In the genomic region with DNA sequence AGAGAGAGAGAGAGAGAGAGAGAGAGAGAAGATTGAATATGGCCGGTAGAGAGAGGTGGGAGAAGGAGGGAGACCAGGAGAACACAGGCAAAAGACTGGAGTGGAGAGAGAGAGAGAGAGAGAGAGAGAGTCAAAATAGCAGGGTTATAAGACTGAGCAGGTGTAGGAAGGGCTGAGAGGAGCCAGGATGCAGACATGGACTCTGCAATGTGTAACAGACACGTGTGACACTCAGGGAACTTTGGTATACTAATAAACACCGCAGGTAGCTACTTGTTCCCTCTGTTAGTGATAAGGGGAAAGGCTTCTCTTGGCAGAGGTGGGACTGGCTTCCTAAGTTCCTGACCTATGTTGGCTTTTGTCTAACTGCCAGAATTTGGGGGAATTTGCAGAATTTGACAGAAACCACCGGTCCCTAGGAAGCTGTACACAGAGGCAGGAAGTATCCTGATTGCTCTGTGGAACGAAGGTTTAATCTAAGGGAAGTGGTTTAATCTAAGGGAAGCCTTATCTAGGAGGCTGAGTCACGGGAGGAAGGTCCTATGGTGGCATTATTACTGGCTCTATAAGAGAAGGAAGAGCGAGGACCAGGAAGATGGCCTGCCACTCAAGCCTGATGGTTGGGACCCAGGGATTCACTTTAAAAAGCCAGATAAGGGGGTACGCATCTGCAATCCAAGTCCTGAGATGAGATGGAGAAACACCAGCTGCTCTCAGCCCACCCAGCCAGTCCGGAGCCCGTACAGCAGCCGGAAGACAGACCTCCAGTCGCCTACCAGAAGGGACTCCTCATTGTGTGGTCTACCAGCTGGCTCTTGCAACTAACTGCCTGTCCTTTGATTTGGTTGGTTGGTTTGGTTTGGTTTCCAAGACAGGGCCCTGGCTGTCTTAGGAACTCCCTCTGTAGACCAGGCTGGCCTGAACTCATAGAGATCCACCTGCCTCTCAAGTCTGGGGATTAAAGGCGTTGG, we compare ENCODE assay signal across 8 mouse cellular contexts. TPM values are rescaled to one million over a fixed set of nuclear protein-coding genes. Genes with fewer than 3 reads are reported as not detected.
DNase-seq lines count a peak whose midpoint lies in the region; ATAC-seq lines count a peak whose summit lies in the region.

No protein-coding gene starts in this region.

- peak overlapping the region; percentile 41 for H3K4me3 ChIP-seq in limb, embryonic 15.5 days

- H3K36me3 ChIP-seq in limb, embryonic 15.5 days: no peaks in the 10 kb centered on the region

- ATAC-seq in limb, embryonic 15.5 days (ENCODE audit: insufficient number of reproducible peaks, low FRiP score, low TSS enrichment, low read depth): no peak
- no peak for ATAC-seq in megakaryocyte progenitor cell, adult 5-6 weeks (replicated peaks; ENCODE audit: poor library complexity)

- peaks cover 18% of the 10 kb centered on the region for H3K4me1 ChIP-seq in limb, embryonic 15.5 days

- no peaks in the 10 kb centered on the region for H3K27me3 ChIP-seq in limb, embryonic 15.5 days

- WGBS in limb, embryonic 15.5 days: 64% methylated on average over 13 of the region's 13 CpGs

- H3K27ac ChIP-seq in limb, embryonic 15.5 days: no peak overlapping the region; the same call in 1 of the 2 replicates

- DNase-seq in thymus, postnatal 0 days (ENCODE audit: low spot score): peak; percentile 58
- no peak for DNase-seq in thymus, postnatal 25 days
- peak; percentile 17 for DNase-seq in heart, postnatal 4 days
- DNase-seq in retina, embryonic 14.5 days (ENCODE audit: low spot score): peak; percentile 35
- DNase-seq in frontal cortex, postnatal 36 days (ENCODE audit: low spot score in 2 of 2): no peak
- no peak for DNase-seq in right cerebral cortex, postnatal 4 days

- no peaks in the 10 kb centered on the region for H3K9me3 ChIP-seq in limb, embryonic 15.5 days

- peak overlapping the region; percentile 87 for H3K4me2 ChIP-seq in limb, embryonic 15.5 days

- H3K9ac ChIP-seq in limb, embryonic 15.5 days: no peak overlapping the region

RNA-seq across cellular contexts. Expression of gene Mymx, which starts 27.3 kb away (rescaled TPM):
- polyA plus RNA-seq in thymus, postnatal 0 days (2015; fragmentation: Nextera tagmentation; extraction: Ambion mirVana): 1.5 and 1.7 TPM in 2 replicates
- total RNA-seq in heart, postnatal 4 days (2021): not detected
- 22.9 and 39.7 TPM in 2 replicates for polyA plus RNA-seq in limb, embryonic 15.5 days (2015; fragmentation: Nextera tagmentation; extraction: Ambion mirVana)
- not detected in 2 replicates for total RNA-seq in megakaryocyte progenitor cell, adult 5-6 weeks (2015)
- not detected in 2 replicates for total RNA-seq in megakaryocyte progenitor cell, adult 5-6 weeks (2017)

RNA-seq across cellular contexts. Expression of gene Slc29a1, which starts 29.8 kb away (rescaled TPM):
- polyA plus RNA-seq in thymus, postnatal 0 days (2015; fragmentation: Nextera tagmentation; extraction: Ambion mirVana): 243 and 252 TPM in 2 replicates
- total RNA-seq in heart, postnatal 4 days (2021): 10 to 100 TPM; 77.9 to 96.2 TPM
- 120 and 140 TPM in 2 replicates for polyA plus RNA-seq in limb, embryonic 15.5 days (2015; fragmentation: Nextera tagmentation; extraction: Ambion mirVana)
- 43.5 and 67.7 TPM in 2 replicates for total RNA-seq in megakaryocyte progenitor cell, adult 5-6 weeks (2015)
- 64.1 and 64.3 TPM in 2 replicates for total RNA-seq in megakaryocyte progenitor cell, adult 5-6 weeks (2017)

RNA-seq across cellular contexts. Expression of gene Capn11, which starts 30.0 kb away (rescaled TPM):
- 0.05 TPM in 1 of 2 replicates, not detected in the other for polyA plus RNA-seq in thymus, postnatal 0 days (2015; fragmentation: Nextera tagmentation; extraction: Ambion mirVana)
- 1 to 10 TPM in 1 of 2 experiments, not detected in 1; 1.3 TPM for total RNA-seq in heart, postnatal 4 days (2021)
- polyA plus RNA-seq in limb, embryonic 15.5 days (2015; fragmentation: Nextera tagmentation; extraction: Ambion mirVana): 0.21 and 0.37 TPM in 2 replicates
- total RNA-seq in megakaryocyte progenitor cell, adult 5-6 weeks (2015): 0.07 TPM in 1 of 2 replicates, not detected in the other
- total RNA-seq in megakaryocyte progenitor cell, adult 5-6 weeks (2017): 0.17 TPM in 1 of 2 replicates, not detected in the other

RNA-seq across cellular contexts. Expression of gene Hsp90ab1, which starts 56.1 kb away (rescaled TPM):
- 1,223 and 1,279 TPM in 2 replicates for polyA plus RNA-seq in thymus, postnatal 0 days (2015; fragmentation: Nextera tagmentation; extraction: Ambion mirVana)
- 1,000 to 10,000 TPM; 1,093 to 1,133 TPM for total RNA-seq in heart, postnatal 4 days (2021)
- polyA plus RNA-seq in limb, embryonic 15.5 days (2015; fragmentation: Nextera tagmentation; extraction: Ambion mirVana): 1,467 and 1,497 TPM in 2 replicates
- total RNA-seq in megakaryocyte progenitor cell, adult 5-6 weeks (2015): 1,239 and 1,324 TPM in 2 replicates
- total RNA-seq in megakaryocyte progenitor cell, adult 5-6 weeks (2017): 2,380 and 2,713 TPM in 2 replicates

RNA-seq across cellular contexts. Expression of gene Mrpl14, which starts 57.0 kb away (rescaled TPM):
- polyA plus RNA-seq in thymus, postnatal 0 days (2015; fragmentation: Nextera tagmentation; extraction: Ambion mirVana): 174 and 197 TPM in 2 replicates
- total RNA-seq in heart, postnatal 4 days (2021): 10 to 100 TPM; 89.8 to 90.8 TPM
- polyA plus RNA-seq in limb, embryonic 15.5 days (2015; fragmentation: Nextera tagmentation; extraction: Ambion mirVana): 142 and 143 TPM in 2 replicates
- 35.2 and 47.5 TPM in 2 replicates for total RNA-seq in megakaryocyte progenitor cell, adult 5-6 weeks (2015)
- 24.9 and 34.2 TPM in 2 replicates for total RNA-seq in megakaryocyte progenitor cell, adult 5-6 weeks (2017)

Comparison
In these comparisons a context has a peak if more than half of its experiments do, and no peak if none do; other contexts are left out.
1. DNase-seq: peak in thymus, postnatal 0 days (single experiment), heart, postnatal 4 days (single experiment) and retina, embryonic 14.5 days (single experiment); none in thymus, postnatal 25 days (single experiment), frontal cortex, postnatal 36 days (0 of 2) and right cerebral cortex, postnatal 4 days (single experiment).